Mouse (Mus musculus) gastrocnemius, postnatal 10 days (tissue): Measurements from ENCODE around the gene Onecut1. TPM values are rescaled to one million over a fixed set of nuclear protein-coding genes. Genes with fewer than 3 reads are reported as not detected.

ENCODE experiments used
- DNase-seq: peaks from one replicate; pipeline ENCODE4 v3.0.0; 2021; ENCODE audit warnings: mixed read lengths
- total RNA-seq, 2 experiments: library from RNA; stranded (reverse); gene quantifications; 2 replicates each; pipeline ENCODE4 v1.2.3; 2021

Gene Onecut1
- total RNA-seq, 2 experiments from 2014 or later: not detected

GRCm38 (mm10) chr9:74860461-74860860 lies 1.3 kb upstream of the Onecut1 start:
- DNase-seq: no peak

GRCm38 (mm10) chr9:74862096-74862780 lies 517 bp downstream of the Onecut1 start:
- DNase-seq: no peak

- DNase-seq: no peak
These were observed 1.3 kb downstream of the Onecut1 start for GRCm38 (mm10) chr9:74862783-74863654.

GRCm38 (mm10) chr9:74863655-74864443 lies 2.1 kb downstream of the Onecut1 start:
- DNase-seq: no peak

- no peak for DNase-seq
These were observed 2.8 kb downstream of the Onecut1 start for GRCm38 (mm10) chr9:74864471-74864870.

- DNase-seq: no peak
These were observed 5.0 kb downstream of the Onecut1 start for GRCm38 (mm10) chr9:74866596-74867313.

- DNase-seq: peak; percentile 51
These were observed 6.0 kb downstream of the Onecut1 start for GRCm38 (mm10) chr9:74867641-74868205.

- no peak for DNase-seq
These were observed 6.7 kb downstream of the Onecut1 start for GRCm38 (mm10) chr9:74868336-74868950.

GRCm38 (mm10) chr9:74870960-74871688 lies 9.4 kb downstream of the Onecut1 start:
- peak; percentile 69 for DNase-seq

- DNase-seq: no peak
These were observed 14.6 kb downstream of the Onecut1 start for GRCm38 (mm10) chr9:74876328-74876727.

GRCm38 (mm10) chr9:74877709-74878108 lies 16.0 kb downstream of the Onecut1 start:
- DNase-seq: no peak

GRCm38 (mm10) chr9:74887866-74888265 lies 26.1 kb downstream of the Onecut1 start:
- DNase-seq: no peak

GRCm38 (mm10) chr9:74896742-74897141 lies 35.0 kb downstream of the Onecut1 start:
- DNase-seq: no peak

- DNase-seq: no peak
These were observed 35.8 kb downstream of the Onecut1 start for GRCm38 (mm10) chr9:74897375-74897982.

GRCm38 (mm10) chr9:74900141-74900540 lies 38.4 kb downstream of the Onecut1 start:
- DNase-seq: no peak

GRCm38 (mm10) chr9:74904866-74905508 lies 43.3 kb downstream of the Onecut1 start:
- peak; percentile 71 for DNase-seq

GRCm38 (mm10) chr9:74906951-74907350 lies 45.2 kb downstream of the Onecut1 start:
- DNase-seq: no peak

GRCm38 (mm10) chr9:74909245-74909644 lies 47.5 kb downstream of the Onecut1 start:
- DNase-seq: peak; percentile 46

GRCm38 (mm10) chr9:74910226-74910759 lies 48.6 kb downstream of the Onecut1 start:
- DNase-seq: no peak
